Mouse (Mus musculus) v-Abl transformed pro-B cells (cell line): Measurements from ENCODE around the gene Nbl1.

Experiments used
- in situ Hi-C, 2 experiments: fragments of 400-800 bp; cut with MboI; formaldehyde crosslinking; loops; one replicate each; pipeline ENCODE4 v1.15.1; 2025; ENCODE audit not compliant: unreplicated experiment in 2 of 2

The Nbl1 gene

DNA sequence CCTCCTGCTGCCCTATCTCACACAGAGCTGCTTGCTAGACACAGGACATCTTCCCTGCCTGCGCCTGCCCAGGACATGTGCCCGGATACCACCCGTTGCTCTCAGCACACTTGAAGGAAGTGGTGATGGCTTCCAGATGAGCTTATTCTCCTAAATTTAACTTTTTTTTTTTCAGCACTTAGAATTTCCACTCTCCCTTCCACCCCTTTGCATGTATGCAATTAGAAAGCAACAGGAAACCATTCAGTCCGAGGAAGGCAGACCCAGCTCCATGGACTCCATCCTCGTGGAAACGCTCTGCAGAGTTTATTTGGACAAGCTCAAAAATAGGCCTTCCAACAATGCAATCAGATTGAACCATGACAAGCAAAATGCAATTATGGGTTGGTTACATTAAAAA, 8.8 kb upstream of the Nbl1 start:
- in situ Hi-C loops: no loop called here

DNA sequence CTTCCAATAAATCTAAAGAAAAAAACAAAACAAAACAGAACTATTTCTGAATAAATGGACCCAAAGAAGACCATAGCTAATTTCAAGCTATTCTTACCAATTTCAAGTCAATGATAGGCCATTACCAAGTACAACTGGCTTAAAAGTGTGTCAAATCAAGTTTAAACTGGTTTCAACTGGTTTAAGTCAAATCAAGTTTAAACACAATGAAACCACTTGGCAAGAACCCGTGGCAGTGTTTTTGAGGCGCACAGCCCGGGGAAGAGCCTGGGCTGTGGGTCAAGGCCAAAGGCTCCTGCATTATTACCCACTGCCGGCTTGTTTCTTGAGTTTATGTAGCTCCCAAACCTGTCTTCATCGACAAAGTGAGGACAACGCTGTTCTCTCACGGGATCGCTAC, 7.5 kb upstream of the Nbl1 start:
- in situ Hi-C loops: no loop called here

DNA sequence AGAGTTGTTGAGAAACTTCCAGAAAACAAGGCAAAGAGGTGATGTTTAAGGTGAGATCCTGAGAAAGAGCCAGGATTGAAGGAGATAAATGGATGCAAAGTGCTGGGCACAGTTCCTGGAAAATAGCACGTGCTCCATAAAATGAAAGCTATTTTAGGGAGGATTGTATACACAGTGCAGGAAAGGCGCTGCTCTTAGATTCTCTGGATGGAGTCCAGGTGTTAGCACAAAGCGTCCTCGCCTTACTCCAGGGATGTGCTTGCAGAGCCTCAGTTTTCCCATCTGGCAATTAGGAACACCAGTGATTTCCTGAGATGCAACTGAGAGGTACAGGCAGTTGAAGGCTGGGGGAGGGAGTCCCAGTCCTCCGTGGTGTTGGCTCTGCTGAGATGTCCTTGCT, 3.4 kb upstream of the Nbl1 start:
- in situ Hi-C loops: loop anchor here (25.0 kb wide), 2 partner anchors 516 to 541 kb away; partner anchors contain the start of genes Aldh4a1 (in 1 of the 2) and Gm21969 (in 1 of the 2)

GRCm38 (mm10) chr4:139095406-139095805, 2.6 kb upstream of the Nbl1 start:
- in situ Hi-C loops: loop anchor here (25.0 kb wide), 2 partner anchors 517 to 542 kb away; partner anchors contain the start of genes Aldh4a1 (in 1 of the 2) and Gm21969 (in 1 of the 2)

- in situ Hi-C loops: loop anchor here (25.0 kb wide), 2 partner anchors 519 to 544 kb away; partner anchors contain the start of genes Aldh4a1 (in 1 of the 2) and Gm21969 (in 1 of the 2)
These were observed 370 bp upstream of the Nbl1 start for GRCm38 (mm10) chr4:139093196-139093530.

- in situ Hi-C loops: loop anchor here (25.0 kb wide), 2 partner anchors 521 to 546 kb away; partner anchors contain the start of genes Aldh4a1 (in 1 of the 2) and Gm21969 (in 1 of the 2)
These were observed 1.1 kb downstream of the Nbl1 start for GRCm38 (mm10) chr4:139091478-139092355.

DNA sequence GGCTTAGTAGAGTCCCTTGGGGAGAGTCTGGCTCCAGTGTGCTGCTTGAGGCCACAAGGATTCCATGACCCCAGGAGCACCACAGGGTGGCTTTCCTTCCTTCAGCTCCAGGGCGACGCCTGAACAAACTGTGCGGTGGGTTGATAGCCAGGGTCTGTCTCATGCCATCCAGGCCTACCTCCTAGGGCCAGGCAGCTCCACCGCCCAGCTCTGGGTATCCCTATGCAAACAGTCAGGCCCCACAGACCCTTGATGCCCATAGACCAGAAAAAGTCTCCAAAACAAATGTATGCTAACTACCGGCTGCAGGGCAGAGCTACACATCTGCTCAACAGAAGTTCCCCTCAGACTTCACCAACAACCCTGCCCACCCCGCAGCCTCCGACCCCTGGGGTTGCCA, 1.7 kb downstream of the Nbl1 start:
- in situ Hi-C loops: loop anchor here (25.0 kb wide), 2 partner anchors 521 to 546 kb away; partner anchors contain the start of genes Aldh4a1 (in 1 of the 2) and Gm21969 (in 1 of the 2)

GRCm38 (mm10) chr4:139090303-139090940, 2.4 kb downstream of the Nbl1 start:
- in situ Hi-C loops: loop anchor here (25.0 kb wide), 2 partner anchors 522 to 547 kb away; partner anchors contain the start of genes Aldh4a1 (in 1 of the 2) and Gm21969 (in 1 of the 2)

DNA sequence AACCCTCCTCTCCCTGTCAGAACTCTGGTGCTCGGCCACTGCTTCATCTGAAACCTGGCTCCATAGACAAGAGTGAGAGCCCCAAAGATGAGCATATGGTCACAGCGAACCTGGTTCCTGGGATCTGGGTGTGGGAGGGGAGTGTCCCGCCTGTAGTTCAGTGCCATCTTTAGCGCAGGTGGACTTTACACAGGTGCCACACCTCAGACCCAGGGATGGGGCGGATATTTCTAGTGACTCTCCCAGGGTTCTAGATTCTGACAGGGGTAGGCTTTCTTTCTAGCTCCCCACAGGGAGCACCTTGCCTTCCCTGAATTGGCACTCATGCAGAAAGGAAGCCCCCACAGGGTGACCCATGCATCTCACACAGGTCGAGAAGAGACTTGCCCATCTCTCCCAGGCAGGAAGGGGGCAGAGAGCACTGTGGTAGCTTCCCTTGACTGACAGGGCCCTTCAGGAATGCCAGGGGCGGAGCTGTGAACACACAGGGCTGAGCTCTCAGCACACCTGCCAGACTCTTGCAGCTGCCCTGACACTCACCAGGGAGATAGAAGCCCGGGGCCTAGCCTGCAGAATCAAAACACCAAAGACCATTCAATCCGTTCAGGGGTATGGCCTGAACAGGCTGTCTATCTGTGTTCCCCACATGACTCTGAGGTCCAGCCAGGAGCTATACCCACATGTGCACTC, 3.7 kb downstream of the Nbl1 start:
- in situ Hi-C loops: loop anchor here (5.0 to 25.0 kb wide), 4 partner anchors 166 to 548 kb away; partner anchors contain the start of genes Aldh4a1 (in 1 of the 2) and Gm21969 (in 1 of the 2)

GRCm38 (mm10) chr4:139086984-139087383, 5.8 kb downstream of the Nbl1 start:
- in situ Hi-C loops: loop anchor here (5.0 to 25.0 kb wide), 4 partner anchors 168 to 550 kb away; partner anchors contain the start of genes Aldh4a1 (in 1 of the 2) and Gm21969 (in 1 of the 2)

GRCm38 (mm10) chr4:139086037-139086436, 6.8 kb downstream of the Nbl1 start:
- in situ Hi-C loops: loop anchor here (5.0 to 25.0 kb wide), 4 partner anchors 169 to 551 kb away; partner anchors contain the start of genes Aldh4a1 (in 1 of the 2) and Gm21969 (in 1 of the 2)

DNA sequence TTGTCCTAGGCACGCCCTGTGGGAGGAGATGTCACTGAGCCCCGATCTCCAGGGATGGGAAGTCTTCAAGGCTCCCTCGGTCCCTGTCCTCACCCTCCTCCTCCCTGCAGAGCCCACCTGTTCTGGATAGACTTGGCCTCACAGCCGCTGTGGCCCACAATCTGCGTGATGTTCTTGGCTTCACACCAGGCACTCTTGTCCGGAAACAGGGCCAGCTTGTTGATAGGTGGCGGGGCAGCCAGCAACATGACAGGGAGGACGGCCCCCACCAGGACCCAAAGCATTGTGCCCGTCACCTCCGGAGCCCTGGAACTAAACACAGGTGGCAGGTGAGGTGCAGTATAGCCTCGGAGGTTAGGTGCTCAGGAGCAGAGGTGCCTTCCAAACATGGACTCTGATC, 7.5 kb downstream of the Nbl1 start:
- in situ Hi-C loops: loop anchor here (5.0 to 25.0 kb wide), 4 partner anchors 169 to 552 kb away; partner anchors contain the start of genes Aldh4a1 (in 1 of the 2) and Gm21969 (in 1 of the 2)

GRCm38 (mm10) chr4:139082790-139083564, 9.8 kb downstream of the Nbl1 start:
- in situ Hi-C loops: loop anchor here (5.0 to 25.0 kb wide), 5 partner anchors 74 to 554 kb away; partner anchors contain the start of genes Aldh4a1 (in 1 of the 2) and Gm21969 (in 1 of the 2)

DNA sequence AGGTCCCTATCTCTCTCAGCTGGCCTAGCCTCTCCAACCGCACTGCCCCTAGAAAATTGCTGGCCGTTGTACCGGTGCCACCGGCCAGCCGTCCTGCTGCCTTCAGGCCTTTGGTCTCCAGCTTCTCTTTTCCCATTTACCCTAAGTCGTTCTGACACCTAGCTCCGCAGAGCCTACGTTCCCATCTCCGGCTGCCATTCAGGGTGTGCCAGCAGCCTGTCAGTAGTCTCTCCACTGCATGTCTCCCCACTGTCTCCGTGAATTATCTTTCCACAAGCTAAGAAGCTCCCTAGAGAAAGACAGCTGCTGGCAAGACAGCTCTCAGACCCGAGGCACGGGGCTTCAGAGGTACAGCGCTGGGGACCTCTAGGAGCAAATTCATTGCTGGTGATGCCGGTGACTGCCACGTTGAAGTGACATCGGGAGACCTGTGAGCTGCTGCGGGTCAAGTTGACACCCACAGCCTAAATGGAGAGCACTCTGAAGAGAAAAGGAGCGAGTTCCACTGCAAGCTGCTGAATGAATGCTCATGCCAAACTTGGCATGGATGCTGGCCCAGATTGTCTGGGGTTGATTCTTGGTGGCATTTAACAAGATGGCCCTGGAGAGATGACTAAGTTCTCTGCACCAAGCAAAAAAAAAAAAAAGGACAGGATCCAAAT, 11.4 kb downstream of the Nbl1 start:
- in situ Hi-C loops: loop anchor here (5.0 to 25.0 kb wide), 5 partner anchors 76 to 556 kb away; partner anchors contain the start of genes Aldh4a1 (in 1 of the 2) and Gm21969 (in 1 of the 2)

GRCm38 (mm10) chr4:139080259-139080658, 12.5 kb downstream of the Nbl1 start:
- in situ Hi-C loops: loop anchor here (5.0 to 25.0 kb wide), 5 partner anchors 77 to 557 kb away; partner anchors contain the start of genes Aldh4a1 (in 1 of the 2) and Gm21969 (in 1 of the 2)

DNA sequence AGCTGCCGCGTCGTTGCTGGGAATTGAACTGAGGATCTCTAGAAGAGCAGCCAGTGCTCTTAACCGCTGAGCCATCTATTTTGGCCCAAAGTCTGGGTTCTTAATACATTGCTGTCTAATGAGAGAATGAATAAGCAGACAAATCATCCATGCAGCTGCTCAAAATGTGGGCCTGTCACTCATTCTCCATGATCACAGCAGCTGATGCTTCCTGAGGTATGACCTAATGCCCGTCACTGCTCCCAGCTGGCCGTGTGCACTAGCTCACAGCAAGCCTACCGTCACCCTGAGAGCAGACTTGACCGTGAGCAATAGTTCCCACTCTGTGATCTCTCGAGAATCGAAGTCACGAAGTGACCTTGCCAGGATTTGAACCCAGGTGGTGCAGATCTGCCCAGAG, 13.4 kb downstream of the Nbl1 start:
- in situ Hi-C loops: loop anchor here (5.0 to 25.0 kb wide), 4 partner anchors 152 to 558 kb away; partner anchors contain the start of genes Aldh4a1 (in 1 of the 2) and Gm21969 (in 1 of the 2)

GRCm38 (mm10) chr4:139078726-139079125, 14.1 kb downstream of the Nbl1 start:
- in situ Hi-C loops: loop anchor here (5.0 to 25.0 kb wide), 4 partner anchors 151 to 559 kb away; partner anchors contain the start of genes Aldh4a1 (in 1 of the 2) and Gm21969 (in 1 of the 2)

DNA sequence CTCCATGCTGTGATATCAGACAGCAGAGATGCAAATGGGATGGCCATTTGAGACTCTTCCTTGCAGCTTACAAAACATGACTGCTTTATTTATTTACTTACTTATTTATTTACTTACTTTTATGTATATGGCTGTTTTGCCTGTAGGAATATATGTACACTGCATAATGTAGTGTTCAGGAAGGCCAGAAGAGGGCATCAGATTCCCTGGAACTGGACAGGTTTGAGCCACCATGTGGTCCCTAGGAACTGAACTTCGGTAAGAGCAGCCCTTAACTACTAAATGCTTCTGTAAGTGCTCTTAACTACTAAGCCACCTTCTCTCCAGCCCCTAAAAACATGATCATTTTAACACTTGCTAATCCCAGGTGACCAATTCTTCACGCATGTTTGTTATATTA, 14.5 kb downstream of the Nbl1 start:
- in situ Hi-C loops: loop anchor here (5.0 to 25.0 kb wide), 4 partner anchors 151 to 559 kb away; partner anchors contain the start of genes Aldh4a1 (in 1 of the 2) and Gm21969 (in 1 of the 2)
